Mouse (Mus musculus) lung, postnatal 25 days (tissue): ENCODE measurements around the gene Rufy3.
"Not testable (repeated sequence)": the region's sequence is repeated elsewhere in the genome, so short reads cannot be mapped to it uniquely, and the experiment has no call there.

Source experiments
- DNase-seq: peaks from one replicate; pipeline ENCODE4 v3.0.0; 2022; ENCODE audit warnings: low spot score

Rufy3 gene

GRCm38 (mm10) chr5:88564501-88565147 lies at the start of gene Rufy3:
Gene Rufy3, plus strand, starts transcription at chr5:88565040.
- peak; percentile 86 for DNase-seq

GRCm38 (mm10) chr5:88519232-88519631 lies 45.6 kb upstream of the Rufy3 start:
- peak; percentile 37 for DNase-seq

GRCm38 (mm10) chr5:88527657-88528056 lies 37.2 kb upstream of the Rufy3 start, which contains the start of gene Jchain:
Gene Jchain, minus strand, starts transcription at chr5:88527891.
- no peak for DNase-seq

- DNase-seq: no peak
Measured at GRCm38 (mm10) chr5:88530908-88531307, 33.9 kb upstream of the Rufy3 start.

GRCm38 (mm10) chr5:88534697-88535096 lies 30.1 kb upstream of the Rufy3 start:
- DNase-seq: no peak

GRCm38 (mm10) chr5:88540845-88541244 lies 24.0 kb upstream of the Rufy3 start:
- DNase-seq: no peak

- DNase-seq: peak; percentile 62
Measured at GRCm38 (mm10) chr5:88542651-88543282, 22.1 kb upstream of the Rufy3 start.

- DNase-seq: not testable (repeated sequence)
Measured at GRCm38 (mm10) chr5:88544411-88544810, 20.4 kb upstream of the Rufy3 start.

- no peak for DNase-seq
Measured at GRCm38 (mm10) chr5:88545536-88545935, 19.3 kb upstream of the Rufy3 start.

- no peak for DNase-seq
Measured at GRCm38 (mm10) chr5:88553271-88554085, 11.4 kb upstream of the Rufy3 start.

- peak; percentile 93 for DNase-seq
Measured at GRCm38 (mm10) chr5:88554086-88554886, 10.6 kb upstream of the Rufy3 start, which contains the start of gene Utp3. Gene Utp3, plus strand, starts transcription at chr5:88554462.

GRCm38 (mm10) chr5:88558991-88559390 lies 5.8 kb upstream of the Rufy3 start:
- no peak for DNase-seq

GRCm38 (mm10) chr5:88561080-88561814 lies 3.6 kb upstream of the Rufy3 start:
- no peak for DNase-seq

- no peak for DNase-seq
Measured at GRCm38 (mm10) chr5:88562863-88563780, 1.7 kb upstream of the Rufy3 start.

- DNase-seq: peak; percentile 63
Measured at GRCm38 (mm10) chr5:88565148-88566033, 551 bp downstream of the Rufy3 start.

GRCm38 (mm10) chr5:88566034-88566841 lies 1.4 kb downstream of the Rufy3 start:
- DNase-seq: no peak

GRCm38 (mm10) chr5:88569541-88569940 lies 4.7 kb downstream of the Rufy3 start:
- no peak for DNase-seq

- no peak for DNase-seq
Measured at GRCm38 (mm10) chr5:88574829-88575228, 10.0 kb downstream of the Rufy3 start.
